Mouse (Mus musculus): ENCODE data around the gene Gabrd. TPM values are rescaled to one million over a fixed set of nuclear protein-coding genes. Genes with fewer than 3 reads are reported as not detected.

The Gabrd gene
- polyA plus RNA-seq, 1 experiment from 2014 or later, result not detected

DNA sequence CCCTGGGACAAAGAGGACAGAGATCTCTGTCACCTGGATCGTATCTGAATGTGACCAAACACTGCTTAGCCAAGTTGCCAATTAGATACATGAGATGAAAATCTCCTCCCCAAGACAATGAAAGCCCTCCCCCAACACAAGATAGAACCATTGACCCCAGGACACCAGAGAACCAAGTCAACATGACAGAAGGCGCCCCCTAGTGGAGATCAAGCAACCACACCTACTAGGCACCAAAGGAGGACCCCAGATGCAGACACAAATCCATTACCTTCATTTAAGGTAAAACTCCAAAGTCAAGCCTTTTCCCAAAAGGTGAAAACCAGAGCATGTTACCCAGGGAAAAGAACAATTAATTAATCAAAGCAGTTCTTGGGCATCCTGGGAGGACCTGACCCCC is 40.3 kb downstream of the Gabrd start:
- Histone ChIP-seq H3K4me2 (ENCODE audit: low read depth) (no peak overlapping the region), H3K4me1 (ENCODE audit: control insufficient read depth, insufficient read depth, low read length) (no peaks in the 10 kb centered on the region), H3K36me3 (ENCODE audit: control insufficient read depth, insufficient read depth, low read length) (no peaks in the 10 kb centered on the region), H3K27me3 (ENCODE audit: control insufficient read depth, insufficient read depth, low read length) (peaks cover 38% of the 10 kb centered on the region), H3K9ac (ENCODE audit: low read length) (no peak overlapping the region), H3K27ac (ENCODE audit: low read depth, low read length) (no peak overlapping the region), H3K9me3 (ENCODE audit: control insufficient read depth, low read length) (no peaks in the 10 kb centered on the region), H3K4me3 (ENCODE audit: low read depth, low read length) (no peak overlapping the region)
- DNase-seq (ENCODE audit: low spot score) (no peak), ATAC-seq (ENCODE audit: insufficient read depth, low FRiP score, low TSS enrichment) (no peak)
- 53% methylated on average over 2 of the region's 2 CpGs for WGBS

DNA sequence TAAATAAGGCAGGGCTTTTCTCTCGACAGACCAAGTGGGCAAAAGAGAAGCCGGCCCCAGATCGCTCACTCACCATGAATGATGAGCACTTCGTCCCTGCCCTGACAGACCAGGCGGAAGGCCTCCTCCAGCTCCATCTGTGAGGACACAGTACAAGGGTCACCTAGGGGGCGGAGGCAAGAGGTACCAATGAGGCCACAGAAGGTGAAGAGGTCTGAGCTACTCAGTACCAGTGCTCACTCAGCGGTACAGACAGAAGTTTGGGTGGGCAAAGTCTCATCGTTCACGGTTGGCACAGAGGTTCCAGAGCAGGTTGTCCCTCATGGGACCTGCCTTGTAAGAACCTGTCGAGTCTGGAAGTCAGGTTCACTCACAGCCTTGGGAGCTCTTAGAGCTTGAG is 41.6 kb downstream of the Gabrd start:
- 87% methylated on average over 10 of the region's 10 CpGs for WGBS

GRCm38 (mm10) chr4:155354546-155354945 is 43.4 kb downstream of the Gabrd start:
- H3K27me3 ChIP-seq (ENCODE audit: control insufficient read depth, insufficient read depth, low read length), result peaks cover 7% of the 10 kb centered on the region
- no peak overlapping the region for H3K27ac ChIP-seq (ENCODE audit: low read depth, low read length)
- no peaks in the 10 kb centered on the region for H3K9me3 ChIP-seq (ENCODE audit: control insufficient read depth, low read length)
- no peak overlapping the region for H3K4me2 ChIP-seq (ENCODE audit: low read depth)
- WGBS, result 83% methylated on average over 7 of the region's 7 CpGs
- DNase-seq (ENCODE audit: low spot score), result no peak
- H3K9ac ChIP-seq (ENCODE audit: low read length), result no peak overlapping the region
- ATAC-seq (ENCODE audit: insufficient read depth, low FRiP score, low TSS enrichment), result no peak
- no peaks in the 10 kb centered on the region for H3K36me3 ChIP-seq (ENCODE audit: control insufficient read depth, insufficient read depth, low read length)
- no peak overlapping the region for H3K4me3 ChIP-seq (ENCODE audit: low read depth, low read length)
- no peaks in the 10 kb centered on the region for H3K4me1 ChIP-seq (ENCODE audit: control insufficient read depth, insufficient read depth, low read length)

More for the DNA sequence above, 41.6 kb downstream of the Gabrd start:
- no peak overlapping the region for H3K4me3 ChIP-seq (ENCODE audit: low read depth, low read length)
- H3K4me2 ChIP-seq (ENCODE audit: low read depth), result no peak overlapping the region
- H3K4me1 ChIP-seq (ENCODE audit: control insufficient read depth, insufficient read depth, low read length), result no peaks in the 10 kb centered on the region
- H3K9ac ChIP-seq (ENCODE audit: low read length), result no peak overlapping the region
- no peak for DNase-seq (ENCODE audit: low spot score)
- H3K27me3 ChIP-seq (ENCODE audit: control insufficient read depth, insufficient read depth, low read length), result peaks cover 26% of the 10 kb centered on the region
- H3K9me3 ChIP-seq (ENCODE audit: control insufficient read depth, low read length), result no peaks in the 10 kb centered on the region
- no peaks in the 10 kb centered on the region for H3K36me3 ChIP-seq (ENCODE audit: control insufficient read depth, insufficient read depth, low read length)
- ATAC-seq (ENCODE audit: insufficient read depth, low FRiP score, low TSS enrichment), result no peak
- H3K27ac ChIP-seq (ENCODE audit: low read depth, low read length), result no peak overlapping the region

- H3K4me2 ChIP-seq (ENCODE audit: low read depth), result no peak overlapping the region
- no peak overlapping the region for H3K27ac ChIP-seq (ENCODE audit: low read depth, low read length)
- H3K9ac ChIP-seq (ENCODE audit: low read length), result no peak overlapping the region
- H3K9me3 ChIP-seq (ENCODE audit: control insufficient read depth, low read length), result no peaks in the 10 kb centered on the region
- peaks cover 4% of the 10 kb centered on the region for H3K27me3 ChIP-seq (ENCODE audit: control insufficient read depth, insufficient read depth, low read length)
- no peaks in the 10 kb centered on the region for H3K36me3 ChIP-seq (ENCODE audit: control insufficient read depth, insufficient read depth, low read length)
- no peak for ATAC-seq (ENCODE audit: insufficient read depth, low FRiP score, low TSS enrichment)
- no peaks in the 10 kb centered on the region for H3K4me1 ChIP-seq (ENCODE audit: control insufficient read depth, insufficient read depth, low read length)
- no peak overlapping the region for H3K4me3 ChIP-seq (ENCODE audit: low read depth, low read length)
- DNase-seq (ENCODE audit: low spot score), result no peak
- WGBS, result 94% methylated on average over 6 of the region's 6 CpGs
These were observed 43.9 kb downstream of the Gabrd start for GRCm38 (mm10) chr4:155354035-155354434.

DNA sequence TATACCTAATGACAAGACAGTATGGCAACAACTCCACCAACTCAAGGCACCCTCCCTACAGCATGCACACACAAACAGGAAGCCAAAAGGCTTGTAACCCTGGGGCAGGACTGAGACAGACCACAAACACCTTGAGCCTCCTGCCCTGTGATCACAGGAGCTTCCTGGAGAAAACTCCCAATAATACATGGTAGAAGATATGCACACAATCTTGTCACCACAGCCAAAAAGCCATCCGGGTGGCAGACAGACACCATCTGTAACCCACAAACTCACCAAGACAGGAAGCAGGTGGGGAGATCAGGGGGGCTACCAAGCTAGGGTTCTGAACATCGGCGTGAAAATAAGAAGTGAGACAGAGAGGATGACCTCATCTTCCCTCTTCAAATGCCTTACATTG is 45.3 kb downstream of the Gabrd start:
- Histone ChIP-seq H3K9me3 (ENCODE audit: control insufficient read depth, low read length) (no peaks in the 10 kb centered on the region), H3K4me1 (ENCODE audit: control insufficient read depth, insufficient read depth, low read length) (no peaks in the 10 kb centered on the region), H3K27me3 (ENCODE audit: control insufficient read depth, insufficient read depth, low read length) (no peaks in the 10 kb centered on the region), H3K9ac (ENCODE audit: low read length) (no peak overlapping the region), H3K27ac (ENCODE audit: low read depth, low read length) (no peak overlapping the region), H3K4me2 (ENCODE audit: low read depth) (no peak overlapping the region), H3K36me3 (ENCODE audit: control insufficient read depth, insufficient read depth, low read length) (no peaks in the 10 kb centered on the region), H3K4me3 (ENCODE audit: low read depth, low read length) (no peak overlapping the region)
- no peak for DNase-seq (ENCODE audit: low spot score)
- ATAC-seq (ENCODE audit: insufficient read depth, low FRiP score, low TSS enrichment), result no peak
- WGBS, result 96% methylated on average over 3 of the region's 3 CpGs

- H3K4me3 ChIP-seq (ENCODE audit: low read depth, low read length), result no peak overlapping the region
- H3K27ac ChIP-seq (ENCODE audit: low read depth, low read length), result no peak overlapping the region
- peaks cover 8% of the 10 kb centered on the region for H3K4me1 ChIP-seq (ENCODE audit: control insufficient read depth, insufficient read depth, low read length)
- no peaks in the 10 kb centered on the region for H3K9me3 ChIP-seq (ENCODE audit: control insufficient read depth, low read length)
- no peak for ATAC-seq (ENCODE audit: insufficient read depth, low FRiP score, low TSS enrichment)
- DNase-seq (ENCODE audit: low spot score), result no peak
- no peaks in the 10 kb centered on the region for H3K36me3 ChIP-seq (ENCODE audit: control insufficient read depth, insufficient read depth, low read length)
- no peak overlapping the region for H3K4me2 ChIP-seq (ENCODE audit: low read depth)
- no peaks in the 10 kb centered on the region; the same call in 1 of the 2 replicates for H3K27me3 ChIP-seq (ENCODE audit: control insufficient read depth, insufficient read depth, low read length)
- H3K9ac ChIP-seq (ENCODE audit: low read length), result no peak overlapping the region
- WGBS, result 89% methylated on average over 12 of the region's 12 CpGs
These were observed 51.6 kb downstream of the Gabrd start for GRCm38 (mm10) chr4:155346350-155346749.

DNA sequence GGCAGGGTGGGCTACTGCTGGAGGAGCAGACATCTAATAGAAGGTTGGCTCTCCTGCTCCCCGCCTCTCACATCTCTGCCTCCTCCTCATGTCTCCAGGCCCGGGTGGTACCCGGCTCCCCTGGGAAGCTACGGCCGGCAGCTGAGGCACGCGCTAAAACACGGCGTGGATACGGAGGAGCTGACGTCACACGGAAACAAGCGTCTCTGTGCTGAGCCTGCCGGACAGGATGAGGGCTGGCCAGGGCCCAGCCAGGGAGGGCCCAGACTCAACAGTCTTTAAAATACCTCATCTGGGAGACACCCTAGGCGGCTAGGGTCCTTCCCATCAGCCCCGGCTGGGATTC is 52.3 kb downstream of the Gabrd start:
- Histone ChIP-seq H3K36me3 (ENCODE audit: control insufficient read depth, insufficient read depth, low read length) (no peaks in the 10 kb centered on the region), H3K27me3 (ENCODE audit: control insufficient read depth, insufficient read depth, low read length) (no peaks in the 10 kb centered on the region; the same call in 1 of the 2 replicates), H3K9me3 (ENCODE audit: control insufficient read depth, low read length) (no peaks in the 10 kb centered on the region), H3K4me2 (ENCODE audit: low read depth) (peak overlapping the region; percentile 96), H3K4me3 (ENCODE audit: low read depth, low read length) (peak overlapping the region; percentile 55), H3K27ac (ENCODE audit: low read depth, low read length) (peak overlapping the region; percentile 82), H3K9ac (ENCODE audit: low read length) (peak overlapping the region; percentile 82), H3K4me1 (ENCODE audit: control insufficient read depth, insufficient read depth, low read length) (peaks cover 8% of the 10 kb centered on the region)
- DNase-seq (ENCODE audit: low spot score), result peak; percentile 82
- 2% methylated on average over 16 of the region's 16 CpGs for WGBS
- peak; percentile 88 for ATAC-seq (ENCODE audit: insufficient read depth, low FRiP score, low TSS enrichment)

DNA sequence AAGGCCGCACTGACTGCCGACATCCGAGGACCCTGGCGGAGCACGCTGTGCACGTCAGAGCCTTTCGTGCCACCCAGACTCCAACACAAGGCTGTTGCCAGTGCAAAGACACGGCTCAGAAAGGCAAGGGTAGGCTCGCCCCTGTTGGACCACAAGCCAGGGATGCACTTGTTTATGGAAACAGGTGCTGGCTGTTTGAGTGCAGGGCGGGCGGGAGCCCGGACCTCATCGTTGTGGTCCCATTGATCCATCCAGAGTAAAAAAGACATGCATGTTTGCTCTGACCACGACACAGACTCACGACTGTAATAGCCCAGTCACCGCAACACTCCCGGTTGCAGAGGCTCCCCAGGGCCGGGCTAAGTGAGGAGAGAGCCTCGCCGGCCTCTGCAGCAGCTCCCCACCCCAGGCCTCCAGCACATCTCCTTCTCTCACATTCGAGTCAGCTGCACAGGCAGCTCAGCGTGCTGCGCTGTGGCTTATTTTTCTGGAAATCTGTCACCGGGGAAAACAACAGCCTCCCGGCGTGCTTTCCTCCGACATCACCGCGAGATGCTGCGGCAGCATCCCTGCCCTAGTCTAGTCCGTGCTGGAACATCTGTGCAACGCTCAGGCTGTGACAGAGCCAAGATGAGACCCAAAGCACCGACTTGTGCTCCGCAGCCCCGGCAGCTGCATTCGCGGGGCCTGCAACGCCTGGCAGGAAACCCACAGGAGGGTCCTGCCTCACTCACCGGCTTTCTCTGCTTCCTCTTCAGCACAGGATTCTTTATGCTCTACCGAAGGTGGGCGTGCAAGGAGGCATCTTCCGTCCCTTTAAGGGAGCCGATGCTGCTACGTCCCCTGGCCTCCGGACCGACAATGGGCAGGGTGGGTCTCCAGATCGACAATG is 53.0 kb downstream of the Gabrd start:
- peaks cover 8% of the 10 kb centered on the region for H3K4me1 ChIP-seq (ENCODE audit: control insufficient read depth, insufficient read depth, low read length)
- peak overlapping the region; percentile 82 for H3K27ac ChIP-seq (ENCODE audit: low read depth, low read length)
- H3K27me3 ChIP-seq (ENCODE audit: control insufficient read depth, insufficient read depth, low read length), result no peaks in the 10 kb centered on the region; the same call in 1 of the 2 replicates
- 12% methylated on average over 47 of the region's 47 CpGs for WGBS
- H3K36me3 ChIP-seq (ENCODE audit: control insufficient read depth, insufficient read depth, low read length), result no peaks in the 10 kb centered on the region
- ATAC-seq (ENCODE audit: insufficient read depth, low FRiP score, low TSS enrichment) (peak; percentile 51), DNase-seq (ENCODE audit: low spot score) (peak; percentile 55)
- H3K9ac ChIP-seq (ENCODE audit: low read length), result peak overlapping the region; percentile 82
- peak overlapping the region; percentile 55 for H3K4me3 ChIP-seq (ENCODE audit: low read depth, low read length)
- no peaks in the 10 kb centered on the region for H3K9me3 ChIP-seq (ENCODE audit: control insufficient read depth, low read length)
- peak overlapping the region; percentile 96 for H3K4me2 ChIP-seq (ENCODE audit: low read depth)

- H3K9me3 ChIP-seq (ENCODE audit: control insufficient read depth, low read length), result no peaks in the 10 kb centered on the region
- no peak overlapping the region for H3K27ac ChIP-seq (ENCODE audit: low read depth, low read length)
- WGBS, result 55% methylated on average over 3 of the region's 3 CpGs
- H3K27me3 ChIP-seq (ENCODE audit: control insufficient read depth, insufficient read depth, low read length), result no peaks in the 10 kb centered on the region; the same call in 1 of the 2 replicates
- H3K4me1 ChIP-seq (ENCODE audit: control insufficient read depth, insufficient read depth, low read length), result peaks cover 8% of the 10 kb centered on the region
- peak overlapping the region; percentile 96 for H3K4me2 ChIP-seq (ENCODE audit: low read depth)
- peak overlapping the region; percentile 55; the same call in 1 of the 2 replicates for H3K4me3 ChIP-seq (ENCODE audit: low read depth, low read length)
- peak overlapping the region; percentile 82 for H3K9ac ChIP-seq (ENCODE audit: low read length)
- ATAC-seq (ENCODE audit: insufficient read depth, low FRiP score, low TSS enrichment), result no peak
- DNase-seq (ENCODE audit: low spot score), result no peak
- no peaks in the 10 kb centered on the region for H3K36me3 ChIP-seq (ENCODE audit: control insufficient read depth, insufficient read depth, low read length)
These were observed 53.7 kb downstream of the Gabrd start for GRCm38 (mm10) chr4:155344299-155344600.
